ENCODE assay signal across 12 mouse cellular contexts in genomic region chr10:25742678-25743077, GRCm38 (mm10).
DNase-seq lines count a peak whose midpoint lies in the region; ATAC-seq lines count a peak whose summit lies in the region.
"Had no signal": no experiment of that assay in that cellular context is flagged by ENCODE, and none has a peak within 500 bp of the region (broad histone marks: within the 10 kb centered on the region; RNA-seq: fewer than 3 reads in every experiment).

No protein-coding gene starts in this region.

- ATAC-seq in forebrain, embryonic 13.5 days = peak; percentile 55; the same call in 1 of the 2 replicates
- ATAC-seq in forebrain, embryonic 12.5 days (ENCODE audit: low FRiP score) = no peak
- ATAC-seq in midbrain, embryonic 13.5 days = no peak
- ATAC-seq in midbrain, embryonic 11.5 days (ENCODE audit: low FRiP score) = no peak
- ATAC-seq: intestine, embryonic 15.5 days had no signal

- DNase-seq in midbrain, embryonic 11.5 days (ENCODE audit: low spot score, missing footprints) = no peak
- peak; percentile 10 for DNase-seq in layer of hippocampus, adult 9-11 months
- peak; percentile 16 for DNase-seq in right cerebral cortex, postnatal 25 days
- no peak for DNase-seq in lung, postnatal 36 days
- no peak for DNase-seq in urinary bladder, postnatal 25 days (ENCODE audit: low spot score)
- DNase-seq: cerebellum, postnatal 25 days had no signal

- no peaks in the 10 kb centered on the region; the same call in 1 of the 2 replicates for H3K4me1 ChIP-seq in forebrain, embryonic 13.5 days
- H3K4me1 ChIP-seq in forebrain, embryonic 12.5 days = peaks cover 5% of the 10 kb centered on the region
- peaks cover 5% of the 10 kb centered on the region for H3K4me1 ChIP-seq in midbrain, embryonic 13.5 days (replicated peaks)
- no peaks in the 10 kb centered on the region for H3K4me1 ChIP-seq in midbrain, embryonic 11.5 days (ENCODE audit: control insufficient read depth, insufficient read depth, low read length)
- H3K4me1 ChIP-seq: intestine, embryonic 15.5 days; megakaryocyte, embryonic 14.5 days had no signal

- no peaks in the 10 kb centered on the region for H3K9me3 ChIP-seq in forebrain, embryonic 13.5 days (replicated peaks)
- H3K9me3 ChIP-seq in forebrain, embryonic 12.5 days = no peaks in the 10 kb centered on the region
- H3K9me3 ChIP-seq in midbrain, embryonic 13.5 days = no peaks in the 10 kb centered on the region
- H3K9me3 ChIP-seq in midbrain, embryonic 11.5 days (ENCODE audit: control insufficient read depth, low read length) = no peaks in the 10 kb centered on the region
- H3K9me3 ChIP-seq: intestine, embryonic 15.5 days had no signal

- 70% methylated on average over 3 of the region's 3 CpGs for WGBS in forebrain, embryonic 13.5 days
- 75% methylated on average over 3 of the region's 3 CpGs for WGBS in forebrain, embryonic 12.5 days
- 65% methylated on average over 3 of the region's 3 CpGs for WGBS in midbrain, embryonic 13.5 days
- 76% methylated on average over 3 of the region's 3 CpGs for WGBS in midbrain, embryonic 11.5 days

- H3K36me3 ChIP-seq in forebrain, embryonic 13.5 days (ENCODE audit: poor library complexity, severe bottlenecking) = no peaks in the 10 kb centered on the region
- no peaks in the 10 kb centered on the region for H3K36me3 ChIP-seq in forebrain, embryonic 12.5 days (replicated peaks)
- no peaks in the 10 kb centered on the region for H3K36me3 ChIP-seq in midbrain, embryonic 13.5 days
- H3K36me3 ChIP-seq in midbrain, embryonic 11.5 days (ENCODE audit: control insufficient read depth, insufficient read depth, low read length) = no peaks in the 10 kb centered on the region
- H3K36me3 ChIP-seq: intestine, embryonic 15.5 days had no signal

- no peak overlapping the region for H3K4me2 ChIP-seq in forebrain, embryonic 13.5 days
- H3K4me2 ChIP-seq in forebrain, embryonic 12.5 days = no peak overlapping the region
- H3K4me2 ChIP-seq in midbrain, embryonic 13.5 days (replicated peaks) = no peak overlapping the region
- no peak overlapping the region for H3K4me2 ChIP-seq in midbrain, embryonic 11.5 days
- H3K4me2 ChIP-seq: intestine, embryonic 15.5 days; liver, embryonic 11.5 days had no signal

- no peak overlapping the region for H3K9ac ChIP-seq in forebrain, embryonic 13.5 days
- no peak overlapping the region for H3K9ac ChIP-seq in forebrain, embryonic 12.5 days
- H3K9ac ChIP-seq in midbrain, embryonic 13.5 days (replicated peaks) = no peak overlapping the region
- no peak overlapping the region for H3K9ac ChIP-seq in midbrain, embryonic 11.5 days (ENCODE audit: low read length)
- H3K9ac ChIP-seq: intestine, embryonic 15.5 days had no signal

- no peak overlapping the region for H3K27ac ChIP-seq in forebrain, embryonic 13.5 days
- H3K27ac ChIP-seq in forebrain, embryonic 12.5 days = no peak overlapping the region
- H3K27ac ChIP-seq in midbrain, embryonic 13.5 days = peak overlapping the region; percentile 32; the same call in 1 of the 2 replicates
- no peak overlapping the region for H3K27ac ChIP-seq in midbrain, embryonic 11.5 days (ENCODE audit: low read depth, low read length)
- H3K27ac ChIP-seq: intestine, embryonic 15.5 days had no signal

- no peak overlapping the region for H3K4me3 ChIP-seq in forebrain, embryonic 13.5 days
- H3K4me3 ChIP-seq in forebrain, embryonic 12.5 days (replicated peaks) = no peak overlapping the region
- no peak overlapping the region for H3K4me3 ChIP-seq in midbrain, embryonic 13.5 days (replicated peaks)
- no peak overlapping the region for H3K4me3 ChIP-seq in midbrain, embryonic 11.5 days (ENCODE audit: low read depth, low read length)
- H3K4me3 ChIP-seq: intestine, embryonic 15.5 days; megakaryocyte, embryonic 14.5 days had no signal

- no peaks in the 10 kb centered on the region for H3K27me3 ChIP-seq in forebrain, embryonic 13.5 days
- no peaks in the 10 kb centered on the region for H3K27me3 ChIP-seq in forebrain, embryonic 12.5 days
- no peaks in the 10 kb centered on the region for H3K27me3 ChIP-seq in midbrain, embryonic 13.5 days
- H3K27me3 ChIP-seq in midbrain, embryonic 11.5 days (ENCODE audit: control insufficient read depth, insufficient read depth, low read length) = no peaks in the 10 kb centered on the region
- H3K27me3 ChIP-seq: intestine, embryonic 15.5 days; megakaryocyte, embryonic 14.5 days had no signal

Comparison
In these comparisons a context has a peak if more than half of its experiments do, and no peak if none do; other contexts are left out.
1. DNase-seq: peak in layer of hippocampus, adult 9-11 months (single experiment) and right cerebral cortex, postnatal 25 days (single experiment); none in midbrain, embryonic 11.5 days (single experiment), lung, postnatal 36 days (single experiment) and urinary bladder, postnatal 25 days (single experiment).